1 mouse cellular context compared by ENCODE assay signal in the genomic region with DNA sequence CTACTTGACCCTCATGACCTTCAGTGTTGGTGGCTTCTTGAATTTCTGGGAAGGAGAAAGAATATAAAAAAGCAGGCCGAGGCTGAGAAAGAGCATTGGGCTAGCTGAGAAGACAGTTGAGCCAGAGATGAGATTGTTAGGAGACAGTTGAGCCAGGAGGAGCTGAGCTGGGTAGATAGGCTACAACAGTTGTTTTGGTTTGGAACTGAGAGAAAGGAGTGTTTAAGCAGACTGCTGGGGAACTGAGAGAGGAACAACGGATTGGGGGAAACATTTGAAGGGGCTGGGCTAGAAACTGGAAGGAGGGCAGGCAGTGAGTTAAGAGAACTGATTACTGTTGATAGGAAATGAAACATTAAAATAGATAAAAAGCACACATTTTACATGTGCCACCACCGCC.
TF ChIP-seq lines count a peak whose summit lies in the region.

No protein-coding gene starts in this region.

TF ChIP-seq in MEL, 35 proteins besides CTCF, POLR2A, EP300 and RAD21 (continued from another document):
- TF ChIP-seq ZC3H11A (IDR thresholded peaks at IDR 0.05; ENCODE audit: low read depth, low read length) (no peak), MAFK (IDR thresholded peaks at IDR 0.05; ENCODE audit: borderline replicate concordance, low read depth, low read length) (no peak)
